Mouse (Mus musculus): ENCODE results near the gene Hint1. TPM values are rescaled to one million over a fixed set of nuclear protein-coding genes. Genes with fewer than 3 reads are reported as not detected.

Hint1 gene
- polyA plus RNA-seq, 1 experiment from 2014 or later, result 815 TPM

DNA sequence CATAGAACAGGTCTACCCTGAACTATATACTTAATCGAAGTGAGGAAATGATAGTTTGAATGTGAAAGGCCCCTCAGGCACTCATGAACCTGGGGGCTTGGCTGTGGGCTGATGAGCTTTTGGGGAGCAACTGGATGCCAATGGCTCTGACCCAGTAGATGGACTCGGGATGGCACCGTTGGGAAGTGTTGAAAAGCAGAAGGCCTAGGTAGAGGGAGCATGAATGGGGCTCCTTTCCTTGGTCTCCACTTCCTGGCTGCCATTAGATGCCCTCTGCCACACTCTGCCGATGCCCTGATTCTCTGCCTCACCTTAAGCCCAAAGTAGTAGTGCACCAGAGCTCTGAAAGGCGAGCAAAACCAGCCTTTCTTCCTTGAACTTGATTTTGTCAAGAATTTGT lies 9.8 kb downstream of the Hint1 start:
- CTCF ChIA-PET, result interaction anchor here (6.9 kb wide), 1 partner anchor 108 kb away, joined by 34 read pairs; no protein-coding TSS in a partner anchor
- in situ Hi-C loops (cut with MboI; ENCODE audit: low pct_unique_long_range_greater_than_20kb), result loop anchor here (5.0 to 10.0 kb wide), 3 partner anchors 111 to 279 kb away; partner anchors contain the start of gene Slc36a3
- DNase-seq (ENCODE audit: low read depth, low spot score) (no peak), ATAC-seq (no peak)
- H3K27me3 ChIP-seq, result no peaks in the 10 kb centered on the region
- POLR2A ChIA-PET, result interaction anchor here (0.7 to 1.1 kb wide), 2 partner anchors 52 to 107 kb away, joined by 3 read pairs; no protein-coding TSS in a partner anchor
- TF ChIP-seq CTCF (IDR thresholded peaks at IDR 0.05), result no peak

DNA sequence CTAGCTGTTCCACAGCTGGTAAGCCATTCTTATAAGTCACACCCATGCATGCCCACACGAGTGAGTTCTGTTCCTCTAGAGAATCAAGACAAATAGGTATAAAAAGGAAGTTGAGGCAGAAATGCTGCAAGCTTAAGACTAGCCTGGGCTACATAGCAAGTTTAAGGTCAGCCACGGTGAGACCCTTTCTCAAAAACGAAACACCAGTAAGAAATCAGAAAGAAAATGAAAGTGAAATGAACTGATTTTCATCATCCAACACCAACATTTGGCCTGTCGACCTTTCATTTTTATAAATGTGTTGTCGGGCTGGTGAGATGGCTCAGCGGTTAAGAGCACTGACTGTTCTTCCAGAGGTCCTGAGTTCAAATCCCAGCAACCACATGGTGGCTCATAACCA lies 12.7 kb downstream of the Hint1 start:
- ATAC-seq, result no peak
- no peak for TF ChIP-seq CTCF (IDR thresholded peaks at IDR 0.05)

DNA sequence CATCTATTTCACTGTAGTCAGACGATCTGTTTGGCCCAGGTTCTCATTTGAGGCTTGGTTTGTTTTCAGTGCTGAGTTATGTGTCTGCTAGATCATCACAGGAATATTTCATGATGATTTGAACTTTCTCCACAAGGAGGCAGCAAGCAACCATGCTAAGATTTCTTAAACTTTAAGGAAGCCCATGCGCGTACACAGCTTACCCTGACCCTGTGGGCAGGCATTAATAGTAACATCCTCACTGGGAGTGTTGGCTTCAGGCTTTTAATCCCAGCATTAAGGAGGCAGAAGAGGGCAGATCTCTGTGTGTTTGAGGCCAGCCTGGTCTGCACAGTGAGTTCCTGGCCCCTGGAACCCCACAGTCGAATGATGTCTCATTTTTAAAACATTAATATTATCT lies 13.3 kb downstream of the Hint1 start:
- peak; percentile 60 for DNase-seq (ENCODE audit: low read depth, low spot score)
- in situ Hi-C loops (cut with MboI; ENCODE audit: low pct_unique_long_range_greater_than_20kb), result loop anchor here (5.0 to 10.0 kb wide), 3 partner anchors 108 to 275 kb away; partner anchors contain the start of gene Slc36a3
- POLR2A ChIA-PET, result interaction anchor here (1.0 to 2.7 kb wide), 3 partner anchors 18 to 104 kb away, joined by 3 to 21 read pairs (median 5); no protein-coding TSS in a partner anchor
- CTCF ChIA-PET, result interaction anchor here (0.9 to 14.5 kb wide), 8 partner anchors 11 to 162 kb away, joined by 3 to 149 read pairs (median 6); partner anchors contain the start of gene Gpx3
- TF ChIP-seq CTCF (IDR thresholded peaks at IDR 0.05), result peak; percentile 83
- no peak for ATAC-seq
- no peaks in the 10 kb centered on the region for H3K27me3 ChIP-seq

More for the DNA sequence above, 12.7 kb downstream of the Hint1 start:
- no peak for DNase-seq (ENCODE audit: low read depth, low spot score)
- ChIA-PET CTCF (interaction anchor here (0.9 to 14.5 kb wide), 6 partner anchors 10 to 105 kb away, joined by 3 to 149 read pairs (median 21); partner anchors contain the start of gene Gpx3), POLR2A (interaction anchor here (1.5 kb wide), 1 partner anchor 105 kb away, joined by 3 read pairs; no protein-coding TSS in a partner anchor)
- in situ Hi-C loops (cut with MboI; ENCODE audit: low pct_unique_long_range_greater_than_20kb), result loop anchor here (5.0 to 10.0 kb wide), 3 partner anchors 108 to 276 kb away; partner anchors contain the start of gene Slc36a3
- no peaks in the 10 kb centered on the region for H3K27me3 ChIP-seq

DNA sequence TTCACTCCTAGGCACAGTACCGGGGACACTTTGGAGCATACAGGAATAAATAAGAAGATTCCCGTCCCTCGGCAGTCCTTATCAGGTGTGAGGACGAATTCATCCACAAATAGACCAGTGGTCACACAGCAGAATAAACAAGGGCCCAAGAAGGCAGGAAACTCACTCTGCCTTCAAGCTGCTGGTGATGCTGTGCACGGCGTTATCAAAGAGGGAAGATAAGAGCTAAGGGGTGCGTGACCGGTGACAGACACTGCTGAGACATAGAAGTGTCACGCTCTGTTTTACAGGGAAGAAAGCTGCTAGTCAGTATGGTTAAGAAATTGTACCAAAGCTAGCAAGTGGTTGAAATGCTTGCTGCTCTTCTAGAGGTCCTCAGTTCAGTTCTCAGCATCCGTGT lies 13.7 kb downstream of the Hint1 start:
- H3K27me3 ChIP-seq, result no peaks in the 10 kb centered on the region
- DNase-seq (ENCODE audit: low read depth, low spot score) (no peak), ATAC-seq (no peak)
- no peak for TF ChIP-seq CTCF (IDR thresholded peaks at IDR 0.05)
- CTCF ChIA-PET, result interaction anchor here (0.8 to 14.5 kb wide), 9 partner anchors 22 to 162 kb away, joined by 3 to 149 read pairs (median 5); partner anchors contain the start of gene Gpx3
- in situ Hi-C loops (cut with MboI; ENCODE audit: low pct_unique_long_range_greater_than_20kb), result loop anchor here (5.0 to 10.0 kb wide), 3 partner anchors 107 to 275 kb away; partner anchors contain the start of gene Slc36a3
- POLR2A ChIA-PET, result interaction anchor here (1.0 to 2.8 kb wide), 5 partner anchors 17 to 104 kb away, joined by 3 to 21 read pairs (median 5); no protein-coding TSS in a partner anchor

DNA sequence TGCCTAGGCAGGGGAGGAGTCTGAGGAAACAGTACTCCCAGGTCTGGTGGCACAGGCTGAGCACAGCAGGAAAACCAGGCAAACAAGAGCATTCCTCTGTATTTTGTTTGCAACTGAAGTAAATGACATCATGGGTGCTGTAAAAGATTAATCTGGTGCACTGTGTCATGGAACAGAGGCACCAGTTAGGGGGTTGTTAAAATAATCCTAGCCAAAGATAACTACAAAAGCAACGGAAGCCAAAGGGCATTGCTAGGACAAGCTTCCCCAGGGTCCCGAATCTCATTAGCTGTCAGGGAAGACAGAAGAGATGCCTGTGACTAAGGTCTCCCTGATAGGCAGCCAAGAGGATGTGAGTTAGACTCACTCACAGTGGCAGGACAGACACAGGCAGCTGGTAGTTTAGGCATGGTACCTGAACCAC lies 14.9 kb downstream of the Hint1 start:
- no peak for TF ChIP-seq CTCF (IDR thresholded peaks at IDR 0.05)
- DNase-seq (ENCODE audit: low read depth, low spot score) (peak; percentile 98), ATAC-seq (peak; percentile 73)
- in situ Hi-C loops (cut with MboI; ENCODE audit: low pct_unique_long_range_greater_than_20kb), result no loop called here
- H3K27me3 ChIP-seq, result no peaks in the 10 kb centered on the region
- ChIA-PET POLR2A (interaction anchor here (0.6 to 2.8 kb wide), 9 partner anchors 10 to 91 kb away, joined by 3 to 21 read pairs (median 5); partner anchors contain the start of gene Gpx3), CTCF (interaction anchor here (1.3 to 14.5 kb wide), 6 partner anchors 21 to 103 kb away, joined by 3 to 149 read pairs (median 20); partner anchors contain the start of gene Gpx3)

DNA sequence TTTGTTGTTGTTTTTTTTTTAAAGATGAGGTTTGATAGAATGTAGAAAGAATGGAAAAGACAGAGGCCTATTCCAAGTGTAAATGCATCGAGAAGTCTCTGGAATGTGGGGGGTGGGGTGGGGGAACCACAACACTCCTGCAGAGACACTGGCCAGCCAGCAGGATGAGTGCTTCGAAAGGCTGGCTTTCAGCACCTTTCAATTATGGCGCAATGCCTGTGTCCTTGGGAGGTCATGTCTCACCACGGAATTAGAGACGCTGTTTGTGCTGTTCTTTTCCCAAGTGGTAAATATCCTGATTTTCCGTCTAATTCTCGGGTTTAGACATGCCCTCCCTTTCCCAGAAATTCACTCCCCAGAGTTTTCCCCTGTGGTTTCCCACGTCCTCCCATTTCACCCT lies 16.5 kb downstream of the Hint1 start:
- ChIA-PET POLR2A (interaction anchor here (1.1 to 2.5 kb wide), 4 partner anchors 15 to 29 kb away, joined by 3 to 19 read pairs (median 9); partner anchors contain the start of gene Gpx3), CTCF (interaction anchor here (1.4 to 14.5 kb wide), 3 partner anchors 19 to 45 kb away, joined by 3 to 149 read pairs (median 4); partner anchors contain the start of gene Gpx3)
- TF ChIP-seq CTCF (IDR thresholded peaks at IDR 0.05), result peak; percentile 50
- DNase-seq (ENCODE audit: low read depth, low spot score) (peak; percentile 96), ATAC-seq (peak; percentile 60)
- in situ Hi-C loops (cut with MboI; ENCODE audit: low pct_unique_long_range_greater_than_20kb), result no loop called here
- no peaks in the 10 kb centered on the region for H3K27me3 ChIP-seq

DNA sequence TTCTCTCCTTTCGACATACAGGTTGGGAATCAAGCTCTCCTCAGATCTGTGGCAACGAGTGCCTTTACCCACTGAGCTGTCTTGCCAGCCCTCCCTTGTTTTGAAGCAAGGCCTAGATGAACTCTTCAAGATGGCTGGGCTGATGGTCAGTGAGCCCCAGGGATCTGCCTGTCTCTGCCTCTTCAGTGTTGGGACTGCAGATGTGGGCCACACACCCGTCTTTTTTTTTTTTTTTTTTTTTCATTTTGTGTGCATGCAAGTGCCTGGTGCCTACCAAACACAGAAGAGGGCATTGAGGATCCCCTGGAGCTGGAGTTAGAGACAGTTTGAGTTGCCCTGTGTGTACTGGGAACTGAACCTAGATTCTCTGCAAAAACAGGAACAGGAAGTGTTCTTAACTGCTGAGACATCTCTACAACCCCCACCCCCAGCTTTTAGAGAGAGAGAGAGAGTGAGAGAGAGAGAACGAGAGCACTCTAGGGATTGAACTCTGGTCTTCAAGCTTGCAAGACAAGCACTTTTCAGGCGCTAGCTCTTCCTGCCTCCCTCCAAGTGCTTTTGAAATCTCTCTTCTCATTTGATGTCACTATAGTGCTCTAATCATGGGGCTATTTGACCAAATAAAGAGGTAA lies 18.1 kb downstream of the Hint1 start:
- H3K27me3 ChIP-seq, result no peaks in the 10 kb centered on the region
- CTCF ChIA-PET, result interaction anchor here (1.4 to 14.5 kb wide), 4 partner anchors 10 to 39 kb away, joined by 3 to 149 read pairs (median 4); partner anchors contain the start of gene Gpx3
- TF ChIP-seq CTCF (IDR thresholded peaks at IDR 0.05), result no peak
- in situ Hi-C loops (cut with MboI; ENCODE audit: low pct_unique_long_range_greater_than_20kb), result no loop called here
- POLR2A ChIA-PET, result interaction anchor here (0.7 to 2.6 kb wide), 7 partner anchors 10 to 44 kb away, joined by 3 to 14 read pairs (median 5); partner anchors contain the start of gene Gpx3
- DNase-seq (ENCODE audit: low read depth, low spot score), result no peak
- no peak for ATAC-seq

DNA sequence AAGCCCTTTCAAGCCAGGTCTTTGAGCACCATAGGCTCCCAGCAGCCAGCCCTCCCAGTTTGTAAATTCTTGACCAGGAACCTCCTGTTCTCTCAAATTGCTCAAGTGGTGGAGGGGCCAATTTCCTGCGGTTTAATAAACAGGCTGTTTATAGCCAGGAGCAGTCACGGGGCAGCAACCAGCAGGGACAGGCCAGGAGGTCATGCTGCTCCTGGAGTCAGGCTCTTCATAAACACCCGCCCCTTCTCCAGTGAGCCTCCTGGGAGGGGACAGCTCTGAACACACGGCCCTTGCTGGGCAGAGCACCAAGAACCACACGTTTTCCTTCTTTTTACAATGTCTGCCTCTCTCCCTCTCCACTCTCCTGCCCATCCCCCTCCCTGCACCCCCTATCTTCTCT lies 18.8 kb downstream of the Hint1 start:
- in situ Hi-C loops (cut with MboI; ENCODE audit: low pct_unique_long_range_greater_than_20kb), result loop anchor here (5.0 kb wide), 1 partner anchor 37 kb away; no protein-coding TSS in a partner anchor
- ChIA-PET POLR2A (interaction anchor here (0.7 to 2.6 kb wide), 10 partner anchors 9 to 45 kb away, joined by 3 to 14 read pairs (median 4); partner anchors contain the start of gene Gpx3), CTCF (interaction anchor here (1.4 to 14.5 kb wide), 3 partner anchors 9 to 37 kb away, joined by 3 to 149 read pairs (median 6); partner anchors contain the start of gene Gpx3)
- no peaks in the 10 kb centered on the region for H3K27me3 ChIP-seq
- DNase-seq (ENCODE audit: low read depth, low spot score), result peak; percentile 87
- no peak for TF ChIP-seq CTCF (IDR thresholded peaks at IDR 0.05)
- ATAC-seq, result peak; percentile 40

DNA sequence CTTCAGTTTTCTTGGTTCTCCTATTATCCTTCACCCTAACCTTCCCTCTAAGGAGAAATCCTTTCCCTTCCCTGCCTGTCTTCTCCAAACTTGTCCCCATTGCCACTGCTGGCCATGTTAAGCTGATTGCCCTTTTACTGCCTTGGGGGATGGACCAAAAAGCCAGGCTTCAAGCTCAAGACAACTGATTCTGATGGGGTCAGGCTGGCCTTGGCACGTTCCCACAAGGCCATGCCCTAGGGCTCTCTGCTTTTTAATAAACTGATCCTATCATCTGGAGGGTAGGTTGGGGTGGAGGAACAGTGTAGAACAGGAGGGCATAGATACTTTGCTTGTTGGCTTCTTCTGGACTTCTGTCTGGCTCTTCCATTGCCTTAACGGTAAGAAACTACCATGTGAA lies 19.2 kb downstream of the Hint1 start:
- ATAC-seq, result no peak

DNA sequence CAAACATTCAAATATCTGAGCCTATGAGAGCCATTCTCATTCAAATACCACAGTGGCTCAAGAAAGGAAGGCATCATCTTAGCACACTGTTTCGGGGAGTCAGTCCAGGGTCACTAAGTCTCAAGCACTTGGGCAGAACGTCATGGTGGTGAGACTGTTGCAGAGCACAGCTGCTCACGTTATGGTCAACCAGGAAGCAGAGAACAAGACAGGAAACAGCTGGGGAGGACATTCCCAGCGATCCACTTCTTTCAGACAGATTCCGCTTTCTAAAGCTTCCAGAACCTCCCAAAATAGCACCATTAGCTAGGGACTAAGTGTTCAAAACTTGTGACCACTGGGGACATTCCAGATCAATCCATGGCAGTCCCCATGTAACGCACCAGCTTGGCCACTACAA lies 21.7 kb downstream of the Hint1 start:
- ATAC-seq (no peak), DNase-seq (ENCODE audit: low read depth, low spot score) (no peak)
- no peaks in the 10 kb centered on the region for H3K27me3 ChIP-seq
- in situ Hi-C loops (cut with MboI; ENCODE audit: low pct_unique_long_range_greater_than_20kb), result loop anchor here (5.0 kb wide), 1 partner anchor 34 kb away; no protein-coding TSS in a partner anchor
- CTCF ChIA-PET, result interaction anchor here (14.5 kb wide), 1 partner anchor 14 kb away, joined by 149 read pairs; the partner anchor contains the start of gene Gpx3
- POLR2A ChIA-PET, result no interaction called here
- TF ChIP-seq CTCF (IDR thresholded peaks at IDR 0.05), result no peak

More for the DNA sequence above, 19.2 kb downstream of the Hint1 start:
- no peaks in the 10 kb centered on the region for H3K27me3 ChIP-seq
- ChIA-PET CTCF (interaction anchor here (1.5 to 14.5 kb wide), 2 partner anchors 9 to 16 kb away, joined by 6 to 149 read pairs; partner anchors contain the start of gene Gpx3), POLR2A (interaction anchor here (0.8 to 2.6 kb wide), 9 partner anchors 9 to 44 kb away, joined by 3 to 14 read pairs (median 4); partner anchors contain the start of gene Gpx3)
- TF ChIP-seq CTCF (IDR thresholded peaks at IDR 0.05), result no peak
- in situ Hi-C loops (cut with MboI; ENCODE audit: low pct_unique_long_range_greater_than_20kb), result loop anchor here (5.0 kb wide), 1 partner anchor 37 kb away; no protein-coding TSS in a partner anchor
- no peak for DNase-seq (ENCODE audit: low read depth, low spot score)

Measured in Patski (cell line).